Comparison of ENCODE assay signal across 9 mouse cellular contexts in genomic region chr2:26201926-26202848, GRCm38 (mm10). TPM values are rescaled to one million over a fixed set of nuclear protein-coding genes. Genes with fewer than 3 reads are reported as not detected.
DNase-seq lines count a peak whose midpoint lies in the region; ATAC-seq and TF ChIP-seq lines count a peak whose summit lies in the region.
"Had no signal": no experiment of that assay in that cellular context is flagged by ENCODE, and none has a peak within 500 bp of the region (broad histone marks: within the 10 kb centered on the region; RNA-seq: fewer than 3 reads in every experiment).

No protein-coding gene starts in this region.

- WGBS in intestine, embryonic 15.5 days: under 1% methylated on average over 77 of the region's 77 CpGs
- 1% methylated on average over 76 of the region's 77 CpGs for WGBS in intestine, postnatal 0 days
- WGBS in hindbrain, embryonic 12.5 days: under 1% methylated on average over 74 of the region's 77 CpGs
- WGBS in neural tube, embryonic 12.5 days: under 1% methylated on average over 77 of the region's 77 CpGs

- peaks cover 100% of the 10 kb centered on the region for H3K27me3 ChIP-seq in intestine, embryonic 15.5 days (replicated peaks)
- peaks cover 96% of the 10 kb centered on the region for H3K27me3 ChIP-seq in intestine, postnatal 0 days (replicated peaks; ENCODE audit: control insufficient read depth, insufficient read depth, low read length)
- peaks cover 99% of the 10 kb centered on the region for H3K27me3 ChIP-seq in hindbrain, embryonic 12.5 days
- peaks cover 99% of the 10 kb centered on the region for H3K27me3 ChIP-seq in neural tube, embryonic 12.5 days (replicated peaks)

- H3K4me1 ChIP-seq in intestine, embryonic 15.5 days (replicated peaks): peaks cover 15% of the 10 kb centered on the region; the same call in 1 of the 2 replicates
- H3K4me1 ChIP-seq in intestine, postnatal 0 days (replicated peaks; ENCODE audit: control insufficient read depth, insufficient read depth, low read length): no peaks in the 10 kb centered on the region
- peaks cover 40% of the 10 kb centered on the region for H3K4me1 ChIP-seq in hindbrain, embryonic 12.5 days
- H3K4me1 ChIP-seq in neural tube, embryonic 12.5 days: peaks cover 35% of the 10 kb centered on the region

- peak; percentile 47 for DNase-seq in brain, embryonic 14.5 days (ENCODE audit: low read depth)
- no peak for DNase-seq in thymus, adult 18-20 months
- no peak for DNase-seq in right cerebral cortex, postnatal 36 days (ENCODE audit: low spot score in 2 of 2)

- TF ChIP-seq CTCF in intestine, postnatal 0 days (IDR thresholded peaks at IDR 0.05; ENCODE audit: low read depth): no peak
- no peak for TF ChIP-seq CTCF in brain, embryonic 14.5 days (IDR thresholded peaks at IDR 0.05; ENCODE audit: borderline replicate concordance, extremely low read depth, insufficient read depth, insufficient read length)

- TF ChIP-seq POLR2A in brain, embryonic 14.5 days (IDR thresholded peaks at IDR 0.05; ENCODE audit: borderline replicate concordance, extremely low read depth, insufficient read depth, insufficient read length, poor library complexity, severe bottlenecking): no peak

- no peak for ATAC-seq in intestine, embryonic 15.5 days
- ATAC-seq in intestine, postnatal 0 days: no peak
- ATAC-seq in hindbrain, embryonic 12.5 days (ENCODE audit: low FRiP score): no peak
- ATAC-seq in neural tube, embryonic 12.5 days (ENCODE audit: low FRiP score, low read depth): no peak

- H3K27ac ChIP-seq in intestine, embryonic 15.5 days: no peak overlapping the region
- no peak overlapping the region for H3K27ac ChIP-seq in intestine, postnatal 0 days (ENCODE audit: low read depth, low read length)
- no peak overlapping the region for H3K27ac ChIP-seq in hindbrain, embryonic 12.5 days
- no peak overlapping the region for H3K27ac ChIP-seq in neural tube, embryonic 12.5 days

- no peak overlapping the region for H3K9ac ChIP-seq in intestine, embryonic 15.5 days
- no peak overlapping the region for H3K9ac ChIP-seq in intestine, postnatal 0 days (ENCODE audit: low read depth, low read length)
- H3K9ac ChIP-seq in hindbrain, embryonic 12.5 days: peak overlapping the region; percentile 35
- peak overlapping the region; percentile 42 for H3K9ac ChIP-seq in neural tube, embryonic 12.5 days

- H3K4me3 ChIP-seq in intestine, embryonic 15.5 days (replicated peaks): no peak overlapping the region
- H3K4me3 ChIP-seq in intestine, postnatal 0 days (ENCODE audit: low read depth, low read length): no peak overlapping the region
- H3K4me3 ChIP-seq in hindbrain, embryonic 12.5 days: peak overlapping the region; percentile 23
- peak overlapping the region; percentile 28 for H3K4me3 ChIP-seq in neural tube, embryonic 12.5 days

- H3K9me3 ChIP-seq in intestine, embryonic 15.5 days: no peaks in the 10 kb centered on the region
- H3K9me3 ChIP-seq in intestine, postnatal 0 days (ENCODE audit: control insufficient read depth): no peaks in the 10 kb centered on the region
- H3K9me3 ChIP-seq in hindbrain, embryonic 12.5 days (replicated peaks): no peaks in the 10 kb centered on the region
- no peaks in the 10 kb centered on the region for H3K9me3 ChIP-seq in neural tube, embryonic 12.5 days

- H3K4me2 ChIP-seq in intestine, embryonic 15.5 days (replicated peaks): peak overlapping the region; percentile 22
- H3K4me2 ChIP-seq in intestine, postnatal 0 days (replicated peaks; ENCODE audit: low read depth): no peak overlapping the region; the same call in 1 of the 2 replicates
- H3K4me2 ChIP-seq in hindbrain, embryonic 12.5 days (replicated peaks): peak overlapping the region; percentile 37
- peak overlapping the region; percentile 46 for H3K4me2 ChIP-seq in neural tube, embryonic 12.5 days (replicated peaks)
- H3K4me2 ChIP-seq: liver, embryonic 11.5 days had no signal

- no peaks in the 10 kb centered on the region for H3K36me3 ChIP-seq in intestine, embryonic 15.5 days
- H3K36me3 ChIP-seq in intestine, postnatal 0 days (ENCODE audit: control insufficient read depth, insufficient read depth): no peaks in the 10 kb centered on the region
- H3K36me3 ChIP-seq in hindbrain, embryonic 12.5 days: no peaks in the 10 kb centered on the region
- no peaks in the 10 kb centered on the region for H3K36me3 ChIP-seq in neural tube, embryonic 12.5 days

RNA-seq across cellular contexts. Expression of gene Lhx3, which starts 5.9 kb away (rescaled TPM):
- not detected in 2 replicates for polyA plus RNA-seq in intestine, embryonic 15.5 days (2015; fragmentation: Nextera tagmentation; extraction: Ambion mirVana)
- polyA plus RNA-seq in intestine, postnatal 0 days (2015; fragmentation: Nextera tagmentation; extraction: Ambion mirVana): 0.10 TPM in 1 of 2 replicates, not detected in the other
- polyA plus RNA-seq in brain, embryonic 14.5 days (2012; rRNA removed): 1.6 and 3.3 TPM in 2 replicates
- polyA plus RNA-seq in hindbrain, embryonic 12.5 days (2016; fragmentation: Nextera tagmentation; extraction: Ambion mirVana): 8.7 and 12.0 TPM in 2 replicates
- 16.8 and 24.2 TPM in 2 replicates for polyA plus RNA-seq in neural tube, embryonic 12.5 days (2016; fragmentation: Nextera tagmentation; extraction: Ambion mirVana)
- polyA plus RNA-seq: cortical plate, adult 2 months; liver, embryonic 11.5 days had no signal

RNA-seq across cellular contexts. Expression of gene Qsox2, which starts 35.1 kb away (rescaled TPM):
- 23.2 and 26.9 TPM in 2 replicates for polyA plus RNA-seq in intestine, embryonic 15.5 days (2015; fragmentation: Nextera tagmentation; extraction: Ambion mirVana)
- 7.0 and 7.5 TPM in 2 replicates for polyA plus RNA-seq in intestine, postnatal 0 days (2015; fragmentation: Nextera tagmentation; extraction: Ambion mirVana)
- 19.1 and 20.1 TPM in 2 replicates for polyA plus RNA-seq in brain, embryonic 14.5 days (2012; rRNA removed)
- polyA plus RNA-seq in hindbrain, embryonic 12.5 days (2016; fragmentation: Nextera tagmentation; extraction: Ambion mirVana): 19.6 and 20.3 TPM in 2 replicates
- polyA plus RNA-seq in neural tube, embryonic 12.5 days (2016; fragmentation: Nextera tagmentation; extraction: Ambion mirVana): 18.4 and 20.6 TPM in 2 replicates

Comparison
In these comparisons a context has a peak if more than half of its experiments do, and no peak if none do; other contexts are left out.
1. H3K4me3 ChIP-seq: peak in hindbrain, embryonic 12.5 days (single experiment) and neural tube, embryonic 12.5 days (single experiment); none in intestine, embryonic 15.5 days (single experiment) and intestine, postnatal 0 days (single experiment).
2. H3K9ac ChIP-seq: peak in hindbrain, embryonic 12.5 days (single experiment) and neural tube, embryonic 12.5 days (single experiment); none in intestine, embryonic 15.5 days (single experiment) and intestine, postnatal 0 days (single experiment).